Comparison of ENCODE assay signal across 23 mouse cellular contexts in the genomic region with DNA sequence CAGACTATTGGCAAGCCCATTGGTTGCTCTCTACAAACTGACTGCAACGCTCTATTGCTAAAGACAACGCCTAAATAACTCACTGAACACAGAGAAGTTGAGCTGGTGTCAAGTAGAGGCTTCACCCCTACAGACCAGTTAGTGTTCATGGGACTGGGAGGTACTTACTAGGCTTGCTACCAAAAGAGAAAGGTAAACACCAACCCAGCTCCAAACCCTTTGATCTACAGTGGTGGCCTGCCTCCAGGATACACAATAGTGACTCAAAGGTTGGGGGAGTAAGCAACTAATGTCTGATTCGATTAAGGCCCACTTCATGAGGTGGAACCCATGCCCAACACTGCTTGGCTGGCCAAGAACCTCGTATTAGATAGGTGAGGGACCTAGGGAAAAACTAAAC. TPM values are rescaled to one million over a fixed set of nuclear protein-coding genes. Genes with fewer than 3 reads are reported as not detected.
DNase-seq lines count a peak whose midpoint lies in the region; ATAC-seq and TF ChIP-seq lines count a peak whose summit lies in the region.
"Had no signal": no experiment of that assay in that cellular context is flagged by ENCODE, and none has a peak within 500 bp of the region (broad histone marks: within the 10 kb centered on the region; RNA-seq: fewer than 3 reads in every experiment).

No protein-coding gene starts in this region.

- H3K4me1 ChIP-seq in liver, adult 2 months (ENCODE audit: control insufficient read depth, insufficient read depth, low read length), result peaks cover 4% of the 10 kb centered on the region
- H3K4me1 ChIP-seq in liver, embryonic 11.5 days (replicated peaks; ENCODE audit: control insufficient read depth, insufficient read depth, low read length), result no peaks in the 10 kb centered on the region
- H3K4me1 ChIP-seq in liver, embryonic 16.5 days (ENCODE audit: control insufficient read depth, low read depth, low read length), result no peaks in the 10 kb centered on the region
- peaks cover 2% of the 10 kb centered on the region; the same call in 1 of the 2 replicates for H3K4me1 ChIP-seq in liver, postnatal 0 days (ENCODE audit: insufficient read depth)
- no peaks in the 10 kb centered on the region for H3K4me1 ChIP-seq in liver, embryonic 12.5 days
- H3K4me1 ChIP-seq in stomach, postnatal 0 days (replicated peaks; ENCODE audit: control insufficient read depth, insufficient read depth), result no peaks in the 10 kb centered on the region
- 0 out of 2 replicates have a peak, but pooled peaks cover 3% of the 10 kb centered on the region for H3K4me1 ChIP-seq in embryonic facial prominence, embryonic 10.5 days

- no peak for TF ChIP-seq POLR2A in liver, adult 2 months (IDR thresholded peaks at IDR 0.05; ENCODE audit: extremely low read depth, insufficient read depth, low read length)

- H3K79me2 ChIP-seq in liver, adult 2 months (ENCODE audit: control insufficient read depth, insufficient read depth, low read length), result no peaks in the 10 kb centered on the region

- no peaks in the 10 kb centered on the region for H3K36me3 ChIP-seq in liver, adult 2 months (ENCODE audit: control insufficient read depth, insufficient read depth, low read length)
- H3K36me3 ChIP-seq in liver, embryonic 11.5 days (ENCODE audit: control insufficient read depth, insufficient read depth, low read length), result no peaks in the 10 kb centered on the region
- no peaks in the 10 kb centered on the region for H3K36me3 ChIP-seq in liver, embryonic 16.5 days (ENCODE audit: control insufficient read depth, insufficient read depth)
- no peaks in the 10 kb centered on the region for H3K36me3 ChIP-seq in liver, postnatal 0 days (replicated peaks; ENCODE audit: insufficient read depth, low read length)
- no peaks in the 10 kb centered on the region for H3K36me3 ChIP-seq in liver, embryonic 12.5 days
- no peaks in the 10 kb centered on the region for H3K36me3 ChIP-seq in stomach, postnatal 0 days (ENCODE audit: control insufficient read depth, insufficient read depth, low read length)
- no peaks in the 10 kb centered on the region for H3K36me3 ChIP-seq in embryonic facial prominence, embryonic 10.5 days (replicated peaks)
- H3K36me3 ChIP-seq: G1E had no signal

- H3K4me3 ChIP-seq in liver, adult 2 months (ENCODE audit: insufficient read depth, low read depth, low read length), result no peak overlapping the region
- no peak overlapping the region for H3K4me3 ChIP-seq in liver, embryonic 11.5 days (ENCODE audit: low read depth, low read length)
- no peak overlapping the region for H3K4me3 ChIP-seq in liver, embryonic 16.5 days (ENCODE audit: low read depth, low read length)
- no peak overlapping the region for H3K4me3 ChIP-seq in liver, postnatal 0 days (ENCODE audit: low read depth, low read length)
- no peak overlapping the region for H3K4me3 ChIP-seq in liver, embryonic 12.5 days
- no peak overlapping the region for H3K4me3 ChIP-seq in stomach, postnatal 0 days (ENCODE audit: low read depth, low read length)
- H3K4me3 ChIP-seq in embryonic facial prominence, embryonic 10.5 days, result no peak overlapping the region

- H3K4me2 ChIP-seq in liver, embryonic 11.5 days, result no peak overlapping the region
- H3K4me2 ChIP-seq in liver, embryonic 16.5 days (ENCODE audit: low read depth, low read length), result no peak overlapping the region
- no peak overlapping the region for H3K4me2 ChIP-seq in liver, postnatal 0 days (ENCODE audit: low read depth, low read length)
- no peak overlapping the region for H3K4me2 ChIP-seq in liver, embryonic 12.5 days
- no peak overlapping the region for H3K4me2 ChIP-seq in stomach, postnatal 0 days (replicated peaks; ENCODE audit: low read depth)

- H3K9me3 ChIP-seq in liver, embryonic 11.5 days (ENCODE audit: control insufficient read depth, low read length), result no peaks in the 10 kb centered on the region
- no peaks in the 10 kb centered on the region for H3K9me3 ChIP-seq in liver, embryonic 16.5 days (replicated peaks; ENCODE audit: control insufficient read depth, low read length)
- no peaks in the 10 kb centered on the region for H3K9me3 ChIP-seq in liver, postnatal 0 days (ENCODE audit: low read length)
- H3K9me3 ChIP-seq in liver, embryonic 12.5 days (replicated peaks), result no peaks in the 10 kb centered on the region
- no peaks in the 10 kb centered on the region for H3K9me3 ChIP-seq in stomach, postnatal 0 days (ENCODE audit: control insufficient read depth, low read length)
- no peaks in the 10 kb centered on the region for H3K9me3 ChIP-seq in embryonic facial prominence, embryonic 10.5 days
- H3K9me3 ChIP-seq: G1E had no signal

- no peak for ATAC-seq in liver, embryonic 11.5 days (replicated peaks; ENCODE audit: low FRiP score)
- ATAC-seq in liver, embryonic 16.5 days (ENCODE audit: low read depth), result peak; percentile 47; the same call in 1 of the 2 replicates
- peak; percentile 77 for ATAC-seq in liver, postnatal 0 days
- no peak for ATAC-seq in liver, embryonic 12.5 days
- ATAC-seq in stomach, postnatal 0 days (ENCODE audit: low FRiP score, low TSS enrichment), result 0 out of 2 replicates have a peak, but pooled peaks have one; percentile 11
- ATAC-seq: activated CD4-positive, CD25-positive, alpha-beta regulatory T cell, adult 4 months; CD4-positive, CD25-positive, alpha-beta regulatory T cell, adult 4 months; Patski had no signal

- 20% methylated on average over 4 of the region's 4 CpGs for WGBS in liver, adult 2 months
- WGBS in liver, embryonic 11.5 days, result 70% methylated on average over 4 of the region's 4 CpGs
- 49% methylated on average over 4 of the region's 4 CpGs for WGBS in liver, embryonic 16.5 days (ENCODE audit: insufficient replicate concordance)
- WGBS in liver, postnatal 0 days (ENCODE audit: insufficient replicate concordance), result 65% methylated on average over 4 of the region's 4 CpGs
- 53% methylated on average over 4 of the region's 4 CpGs for WGBS in liver, embryonic 12.5 days (ENCODE audit: insufficient replicate concordance)
- WGBS in stomach, postnatal 0 days, result 66% methylated on average over 4 of the region's 4 CpGs
- WGBS in embryonic facial prominence, embryonic 10.5 days, result 86% methylated on average over 4 of the region's 4 CpGs

- no peak for TF ChIP-seq CTCF in liver, adult 2 months (IDR thresholded peaks at IDR 0.05; ENCODE audit: low read depth, low read length)
- TF ChIP-seq CTCF in liver, postnatal 0 days (IDR thresholded peaks at IDR 0.05; ENCODE audit: low read depth), result no peak
- no peak for TF ChIP-seq CTCF in stomach, postnatal 0 days (IDR thresholded peaks at IDR 0.05; ENCODE audit: low read depth)

- peak; percentile 83 for DNase-seq in liver, adult 2 months (ENCODE audit: extremely low read depth, low read depth, low spot score)
- no peak for DNase-seq in liver, embryonic 11.5 days (ENCODE audit: low spot score)
- no peak for DNase-seq in liver
- no peak for DNase-seq in liver, postnatal 0 days
- DNase-seq in stomach, postnatal 0 days (ENCODE audit: low spot score), result no peak
- DNase-seq in embryonic facial prominence, embryonic 10.5 days (ENCODE audit: low spot score), result no peak
- DNase-seq: adrenal gland, adult 2 months; adrenal gland, adult 8-10 months; adrenal gland, postnatal 10 days; adrenal gland, postnatal 14 days; adrenal gland, postnatal 25 days; adrenal gland, postnatal 36 days; B cell, adult 2 months; cerebellum, adult 11 months; cerebellum, adult 11-12 months had no signal

- no peak overlapping the region for H3K9ac ChIP-seq in liver, adult 2 months (ENCODE audit: low read depth, low read length)
- no peak overlapping the region for H3K9ac ChIP-seq in liver, embryonic 11.5 days (ENCODE audit: low read depth, low read length)
- H3K9ac ChIP-seq in liver, embryonic 16.5 days (ENCODE audit: low read depth, low read length), result no peak overlapping the region
- no peak overlapping the region for H3K9ac ChIP-seq in liver, postnatal 0 days (replicated peaks)
- H3K9ac ChIP-seq in liver, embryonic 12.5 days, result no peak overlapping the region
- no peak overlapping the region for H3K9ac ChIP-seq in stomach, postnatal 0 days (ENCODE audit: low read length)

- H3K27ac ChIP-seq in liver, adult 2 months (replicated peaks; ENCODE audit: insufficient read depth, low read depth, low read length), result no peak overlapping the region
- no peak overlapping the region for H3K27ac ChIP-seq in liver, embryonic 11.5 days (ENCODE audit: low read depth, low read length)
- no peak overlapping the region for H3K27ac ChIP-seq in liver, embryonic 16.5 days (ENCODE audit: low read length)
- no peak overlapping the region for H3K27ac ChIP-seq in liver, postnatal 0 days (ENCODE audit: low read depth)
- H3K27ac ChIP-seq in liver, embryonic 12.5 days, result no peak overlapping the region
- H3K27ac ChIP-seq in stomach, postnatal 0 days (replicated peaks), result no peak overlapping the region
- no peak overlapping the region for H3K27ac ChIP-seq in embryonic facial prominence, embryonic 10.5 days (replicated peaks)

- H3K27me3 ChIP-seq in liver, adult 2 months (ENCODE audit: control insufficient read depth, insufficient read depth, low read length), result no peaks in the 10 kb centered on the region
- H3K27me3 ChIP-seq in liver, embryonic 11.5 days (replicated peaks; ENCODE audit: control insufficient read depth, insufficient read depth, low read length), result no peaks in the 10 kb centered on the region
- no peaks in the 10 kb centered on the region for H3K27me3 ChIP-seq in liver, embryonic 16.5 days (ENCODE audit: control insufficient read depth, insufficient read depth, low read depth, low read length)
- no peaks in the 10 kb centered on the region for H3K27me3 ChIP-seq in liver, postnatal 0 days (ENCODE audit: insufficient read depth, low read length)
- no peaks in the 10 kb centered on the region for H3K27me3 ChIP-seq in liver, embryonic 12.5 days (replicated peaks)
- no peaks in the 10 kb centered on the region for H3K27me3 ChIP-seq in stomach, postnatal 0 days (ENCODE audit: control insufficient read depth, insufficient read depth, low read length)
- H3K27me3 ChIP-seq in embryonic facial prominence, embryonic 10.5 days (replicated peaks; ENCODE audit: low read depth, poor library complexity, severe bottlenecking), result no peaks in the 10 kb centered on the region
- H3K27me3 ChIP-seq: CH12.LX had no signal

- TF ChIP-seq EP300 in liver, postnatal 0 days (IDR thresholded peaks at IDR 0.05; ENCODE audit: low read depth), result no peak
- no peak for TF ChIP-seq EP300 in stomach, postnatal 0 days (optimal IDR thresholded peaks at IDR 0.05)

RNA-seq across cellular contexts. Expression of gene Creb3l2, which starts 11.1 kb away (rescaled TPM):
- 2.7 and 4.4 TPM in 2 replicates for total RNA-seq in liver, adult 2 months (2014; rRNA removed)
- polyA plus RNA-seq in liver, adult 2 months (2012; rRNA removed), result 5.1 and 6.6 TPM in 2 replicates
- 12.8 and 12.9 TPM in 2 replicates for polyA plus RNA-seq in liver, embryonic 11.5 days (2014; fragmentation: Nextera tagmentation; extraction: Ambion mirVana)
- polyA plus RNA-seq in liver, embryonic 16.5 days (2015; fragmentation: Nextera tagmentation; extraction: Ambion mirVana), result 3.1 and 3.6 TPM in 2 replicates
- polyA plus RNA-seq in liver, postnatal 0 days (2015; fragmentation: Nextera tagmentation; extraction: Ambion mirVana), result 2.1 TPM in 2 replicates
- 5.0 and 5.1 TPM in 2 replicates for polyA plus RNA-seq in liver, embryonic 12.5 days (2016; fragmentation: Nextera tagmentation; extraction: Ambion mirVana)
- polyA plus RNA-seq in stomach, postnatal 0 days (2015; fragmentation: Nextera tagmentation; extraction: Ambion mirVana), result 8.3 and 8.5 TPM in 2 replicates
- polyA plus RNA-seq in embryonic facial prominence, embryonic 10.5 days (2016; fragmentation: Nextera tagmentation; extraction: Ambion mirVana), result 12.4 and 12.5 TPM in 2 replicates
- total RNA-seq: MEL had no signal
- polyA plus RNA-seq: G1E had no signal

Comparison
In these comparisons a context has a peak if more than half of its experiments do, and no peak if none do; other contexts are left out.
1. ATAC-seq: peak in liver, embryonic 16.5 days (single experiment), liver, postnatal 0 days (single experiment) and stomach, postnatal 0 days (single experiment); none in liver, embryonic 11.5 days (single experiment) and liver, embryonic 12.5 days (single experiment).